Mouse (Mus musculus) midbrain, embryonic 14.5 days (tissue): ENCODE results near the gene Dlg2. TPM values are rescaled to one million over a fixed set of nuclear protein-coding genes. Genes with fewer than 3 reads are reported as not detected.

Source experiments
- ATAC-seq: fragments of 200-750 bp; cut with Nextera tagmentation; 2 replicates; pipeline ENCODE4 v1.8.0; 2017; ENCODE audit warnings: moderate number of reproducible peaks, moderate library complexity; ENCODE audit not compliant: low FRiP score, low TSS enrichment
- DNase-seq: peaks from one replicate; pipeline ENCODE4 v3.0.0-alpha.2; 2015
- H3K27ac ChIP-seq: fragments of 300-500 bp; sonication (generic); replicated peaks from 2 replicates; pipeline ENCODE4 v1.5.1; 2014; ENCODE audit warnings: mild to moderate bottlenecking, low read depth, low read length, moderate library complexity
- H3K27me3 ChIP-seq: fragments of 300-500 bp; sonication (generic); 2 replicates; pipeline ENCODE4 v1.6.1; 2014; ENCODE audit warnings: low read length, control low read depth, mixed read lengths; ENCODE audit not compliant: control insufficient read depth, insufficient read depth
- H3K36me3 ChIP-seq: fragments of 300-500 bp; sonication (generic); 2 replicates; pipeline ENCODE4 v1.6.1; 2014; ENCODE audit warnings: low read length, control low read depth; ENCODE audit not compliant: control insufficient read depth, insufficient read depth
- H3K4me1 ChIP-seq: fragments of 300-500 bp; sonication (generic); 2 replicates; pipeline ENCODE4 v1.6.1; 2014; ENCODE audit warnings: mild to moderate bottlenecking, antibody characterized with exemption, low read length, control low read depth; ENCODE audit not compliant: control insufficient read depth, insufficient read depth
- H3K4me2 ChIP-seq: fragments of 300-500 bp; sonication (generic); 2 replicates; pipeline ENCODE4 v1.6.1; 2014; ENCODE audit warnings: mild to moderate bottlenecking, low read length, moderate library complexity
- H3K4me3 ChIP-seq: fragments of 300-500 bp; sonication (generic); replicated peaks from 2 replicates; pipeline ENCODE4 v1.5.1; 2014; ENCODE audit warnings: low read depth, low read length
- H3K9ac ChIP-seq: fragments of 300-500 bp; sonication (generic); replicated peaks from 2 replicates; pipeline ENCODE4 v1.6.1; 2014; ENCODE audit warnings: mild to moderate bottlenecking, low read length, moderate library complexity
- H3K9me3 ChIP-seq: fragments of 300-500 bp; sonication (generic); 2 replicates; pipeline ENCODE4 v1.6.1; 2016; ENCODE audit warnings: low read length, control low read depth, mixed read lengths; ENCODE audit not compliant: control insufficient read depth
- WGBS: fragments of 180-500 bp; shearing (Covaris S2); extraction: QIAGEN DNeasy Blood & Tissue Kit; methylation state at CpG from one replicate; pipeline ENCODE4 v1.1.7; 2014; 5-methylcytosine and 5-hydroxymethylcytosine counted together
- polyA plus RNA-seq: library from polyadenylated mRNA; unstranded; fragments of >200 nt; fragmentation: Nextera tagmentation; extraction: Ambion mirVana; gene quantifications from 2 replicates; pipeline ENCODE4 v1.2.1, GENCODE M21; 2014

The Dlg2 gene
- polyA plus RNA-seq, 1 experiment from 2014 or later, result 19.3 TPM

DNA sequence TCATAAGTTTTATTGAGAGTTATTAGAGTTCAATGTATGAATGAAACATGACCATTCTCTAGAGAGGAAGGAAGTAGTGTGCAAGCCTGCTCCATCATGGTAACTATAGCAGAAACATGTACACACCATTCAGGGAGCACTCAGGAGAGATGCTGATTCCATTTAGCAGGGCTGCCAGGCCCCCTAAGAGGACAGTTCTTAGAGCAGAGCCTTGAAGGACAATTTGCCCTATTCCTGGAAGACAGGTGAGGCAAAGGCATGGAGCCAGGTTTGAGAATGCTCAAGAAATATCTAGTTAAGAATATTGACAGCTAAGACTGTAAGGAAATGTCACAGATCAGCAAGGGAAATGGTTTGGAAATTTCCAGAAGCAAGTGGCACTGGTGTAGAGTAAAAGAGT is 1096.8 kb downstream of the Dlg2 start:
- Histone ChIP-seq H3K9ac (no peak overlapping the region), H3K9me3 (no peaks in the 10 kb centered on the region), H3K27ac (no peak overlapping the region), H3K4me1 (no peaks in the 10 kb centered on the region), H3K27me3 (no peaks in the 10 kb centered on the region), H3K36me3 (no peaks in the 10 kb centered on the region), H3K4me3 (no peak overlapping the region), H3K4me2 (no peak overlapping the region)
- DNase-seq, result no peak
- ATAC-seq, result no peak

DNA sequence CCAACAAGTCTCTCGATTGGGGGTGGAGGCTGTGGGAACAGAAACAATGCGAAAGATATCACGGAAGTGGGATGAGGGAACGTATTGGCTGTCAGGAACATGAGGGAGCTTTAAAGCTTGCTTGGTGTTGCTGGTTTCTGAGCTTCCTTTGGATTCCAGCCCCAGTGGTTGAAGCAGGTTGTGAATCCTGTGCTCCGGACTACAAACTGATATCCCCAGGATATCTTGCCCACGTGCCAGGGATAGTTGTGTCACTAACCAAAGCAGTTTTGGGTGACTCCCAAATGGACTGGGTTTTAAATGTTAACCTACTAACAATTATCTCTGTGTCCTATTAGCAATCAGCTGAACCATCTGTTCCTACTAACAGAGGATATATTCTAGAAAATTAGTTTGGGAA is 1099.7 kb downstream of the Dlg2 start:
- no peak overlapping the region for H3K27ac ChIP-seq

DNA sequence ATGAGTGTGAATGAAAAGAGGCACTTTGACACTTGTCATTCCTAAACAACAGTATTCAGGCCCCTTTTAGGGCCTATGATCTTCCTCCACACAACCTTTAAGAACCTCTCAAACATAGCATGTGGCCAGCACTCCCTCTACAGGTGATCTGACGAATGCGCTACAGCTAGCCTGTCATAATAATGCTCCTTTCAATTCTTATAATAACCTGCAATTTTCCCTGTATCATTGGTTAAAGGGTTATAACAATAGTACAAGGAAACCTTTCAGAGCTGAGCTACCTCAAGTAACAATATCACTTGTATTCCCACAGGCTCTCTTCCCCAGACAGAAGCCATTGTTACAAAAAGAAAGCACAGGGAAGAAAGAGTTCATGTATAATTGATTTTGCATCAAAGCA is 1105.7 kb downstream of the Dlg2 start:
- Histone ChIP-seq H3K9me3 (no peaks in the 10 kb centered on the region), H3K9ac (no peak overlapping the region), H3K36me3 (no peaks in the 10 kb centered on the region), H3K4me2 (no peak overlapping the region), H3K4me3 (no peak overlapping the region), H3K27ac (no peak overlapping the region), H3K4me1 (no peaks in the 10 kb centered on the region), H3K27me3 (no peaks in the 10 kb centered on the region)
- no peak for ATAC-seq
- peak; percentile 46 for DNase-seq
- WGBS, result 66% methylated on average over 2 of the region's 2 CpGs

More for the DNA sequence above, 1099.7 kb downstream of the Dlg2 start:
- no peaks in the 10 kb centered on the region for H3K4me1 ChIP-seq
- no peaks in the 10 kb centered on the region for H3K27me3 ChIP-seq
- H3K36me3 ChIP-seq, result no peaks in the 10 kb centered on the region
- DNase-seq, result no peak
- no peak overlapping the region for H3K4me3 ChIP-seq
- no peaks in the 10 kb centered on the region for H3K9me3 ChIP-seq
- H3K4me2 ChIP-seq, result no peak overlapping the region
- H3K9ac ChIP-seq, result no peak overlapping the region
- 94% methylated on average over 6 of the region's 6 CpGs for WGBS
- no peak for ATAC-seq

- Histone ChIP-seq H3K9me3 (no peaks in the 10 kb centered on the region), H3K4me3 (no peak overlapping the region), H3K36me3 (no peaks in the 10 kb centered on the region), H3K4me2 (no peak overlapping the region), H3K27me3 (no peaks in the 10 kb centered on the region), H3K27ac (no peak overlapping the region), H3K4me1 (no peaks in the 10 kb centered on the region), H3K9ac (no peak overlapping the region)
- ATAC-seq (no peak), DNase-seq (no peak)
- 67% methylated on average over 1 of the region's 1 CpGs for WGBS
These were observed 1107.1 kb downstream of the Dlg2 start for GRCm38 (mm10) chr7:91583566-91583965.

GRCm38 (mm10) chr7:91591261-91592170 is 1115.0 kb downstream of the Dlg2 start:
- WGBS, result 73% methylated on average over 5 of the region's 5 CpGs
- ATAC-seq, result no peak

GRCm38 (mm10) chr7:91598549-91598948 is 1122.1 kb downstream of the Dlg2 start:
- H3K9me3 ChIP-seq, result no peaks in the 10 kb centered on the region
- no peak overlapping the region for H3K9ac ChIP-seq
- DNase-seq (no peak), ATAC-seq (no peak)
- no peak overlapping the region for H3K4me3 ChIP-seq
- no peak overlapping the region for H3K4me2 ChIP-seq
- no peak overlapping the region for H3K27ac ChIP-seq
- 71% methylated on average over 4 of the region's 4 CpGs for WGBS
- no peaks in the 10 kb centered on the region for H3K36me3 ChIP-seq
- H3K27me3 ChIP-seq, result no peaks in the 10 kb centered on the region
- H3K4me1 ChIP-seq, result no peaks in the 10 kb centered on the region

More at GRCm38 (mm10) chr7:91591261-91592170, 1115.0 kb downstream of the Dlg2 start:
- Histone ChIP-seq H3K27ac (no peak overlapping the region), H3K36me3 (no peaks in the 10 kb centered on the region), H3K4me2 (no peak overlapping the region), H3K9me3 (no peaks in the 10 kb centered on the region), H3K9ac (no peak overlapping the region), H3K4me3 (no peak overlapping the region), H3K27me3 (no peaks in the 10 kb centered on the region), H3K4me1 (no peaks in the 10 kb centered on the region)
- DNase-seq, result no peak

DNA sequence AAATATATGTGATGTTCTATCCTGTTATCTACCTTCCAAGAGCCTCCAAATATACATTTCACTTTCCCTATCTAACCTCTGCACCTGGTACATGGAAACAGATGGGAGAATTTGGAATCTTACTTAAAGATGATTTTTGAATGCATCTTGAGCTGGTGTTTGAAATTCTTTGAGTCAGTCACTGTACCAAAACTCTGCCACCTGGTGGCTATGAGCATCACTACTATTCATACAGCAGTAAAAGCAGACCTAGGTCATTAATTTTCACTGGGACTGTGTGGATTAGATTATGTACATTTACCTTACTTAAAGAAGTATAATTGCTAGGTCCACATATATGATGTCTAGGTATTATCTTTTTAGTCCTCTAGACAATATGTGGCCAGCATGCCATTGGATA is 1124.8 kb downstream of the Dlg2 start:
- Histone ChIP-seq H3K36me3 (no peaks in the 10 kb centered on the region), H3K4me3 (no peak overlapping the region), H3K4me1 (no peaks in the 10 kb centered on the region), H3K27ac (no peak overlapping the region), H3K9me3 (no peaks in the 10 kb centered on the region), H3K9ac (no peak overlapping the region), H3K27me3 (no peaks in the 10 kb centered on the region), H3K4me2 (no peak overlapping the region)
- ATAC-seq (no peak), DNase-seq (peak; percentile 61)

DNA sequence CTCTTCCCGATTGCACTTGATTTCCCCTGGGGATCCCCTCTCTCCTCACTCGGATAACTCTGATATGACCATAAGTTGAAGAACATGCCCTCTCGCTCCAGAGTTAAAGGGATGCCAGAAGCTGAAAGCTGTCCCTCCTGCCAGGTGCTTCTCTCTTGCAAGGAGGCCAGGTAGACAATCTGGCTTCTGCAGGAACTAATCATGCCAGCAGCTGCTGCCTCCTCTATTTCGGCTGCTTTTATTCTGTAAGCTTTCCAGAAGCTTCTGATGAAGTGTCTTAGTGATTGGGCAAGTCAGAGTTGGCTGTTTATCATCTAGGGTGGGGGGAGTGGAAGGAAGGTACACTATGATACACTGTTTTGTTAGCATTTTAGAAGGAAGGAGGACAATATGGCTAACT is 1127.1 kb downstream of the Dlg2 start:
- H3K36me3 ChIP-seq, result no peaks in the 10 kb centered on the region
- 70% methylated on average over 4 of the region's 4 CpGs for WGBS
- DNase-seq (no peak), ATAC-seq (no peak)
- no peak overlapping the region for H3K9ac ChIP-seq
- H3K27me3 ChIP-seq, result no peaks in the 10 kb centered on the region
- no peak overlapping the region for H3K27ac ChIP-seq
- no peak overlapping the region for H3K4me3 ChIP-seq
- H3K4me2 ChIP-seq, result no peak overlapping the region
- H3K4me1 ChIP-seq, result no peaks in the 10 kb centered on the region
- H3K9me3 ChIP-seq, result no peaks in the 10 kb centered on the region

DNA sequence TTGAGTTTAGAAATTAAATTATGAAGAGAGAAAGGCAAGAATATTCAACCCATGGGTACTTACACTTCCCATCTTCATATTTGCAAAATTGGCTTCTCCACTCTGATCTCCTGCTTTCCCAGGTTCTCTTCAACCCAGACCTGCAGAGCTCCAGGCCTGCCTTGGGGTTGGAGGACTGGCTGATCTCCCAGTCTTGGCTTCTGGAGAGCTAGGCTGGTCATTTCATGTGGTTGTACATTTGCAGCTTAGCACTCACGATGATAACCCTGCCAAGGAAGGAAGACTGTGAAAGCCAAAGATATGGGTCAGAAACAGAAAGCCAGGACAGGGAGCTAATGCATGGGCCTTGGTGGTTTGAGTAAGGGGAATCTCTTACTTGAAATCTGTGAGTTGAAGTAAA is 1176.6 kb downstream of the Dlg2 start:
- no peaks in the 10 kb centered on the region for H3K36me3 ChIP-seq
- H3K4me3 ChIP-seq, result no peak overlapping the region
- no peaks in the 10 kb centered on the region for H3K4me1 ChIP-seq
- DNase-seq (no peak), ATAC-seq (no peak)
- H3K9ac ChIP-seq, result no peak overlapping the region
- no peaks in the 10 kb centered on the region for H3K27me3 ChIP-seq
- no peaks in the 10 kb centered on the region for H3K9me3 ChIP-seq
- no peak overlapping the region for H3K4me2 ChIP-seq
- 83% methylated on average over 1 of the region's 1 CpGs for WGBS
- H3K27ac ChIP-seq, result no peak overlapping the region
